Mouse (Mus musculus): ENCODE data around the gene Kif1c.

Gene Kif1c

DNA sequence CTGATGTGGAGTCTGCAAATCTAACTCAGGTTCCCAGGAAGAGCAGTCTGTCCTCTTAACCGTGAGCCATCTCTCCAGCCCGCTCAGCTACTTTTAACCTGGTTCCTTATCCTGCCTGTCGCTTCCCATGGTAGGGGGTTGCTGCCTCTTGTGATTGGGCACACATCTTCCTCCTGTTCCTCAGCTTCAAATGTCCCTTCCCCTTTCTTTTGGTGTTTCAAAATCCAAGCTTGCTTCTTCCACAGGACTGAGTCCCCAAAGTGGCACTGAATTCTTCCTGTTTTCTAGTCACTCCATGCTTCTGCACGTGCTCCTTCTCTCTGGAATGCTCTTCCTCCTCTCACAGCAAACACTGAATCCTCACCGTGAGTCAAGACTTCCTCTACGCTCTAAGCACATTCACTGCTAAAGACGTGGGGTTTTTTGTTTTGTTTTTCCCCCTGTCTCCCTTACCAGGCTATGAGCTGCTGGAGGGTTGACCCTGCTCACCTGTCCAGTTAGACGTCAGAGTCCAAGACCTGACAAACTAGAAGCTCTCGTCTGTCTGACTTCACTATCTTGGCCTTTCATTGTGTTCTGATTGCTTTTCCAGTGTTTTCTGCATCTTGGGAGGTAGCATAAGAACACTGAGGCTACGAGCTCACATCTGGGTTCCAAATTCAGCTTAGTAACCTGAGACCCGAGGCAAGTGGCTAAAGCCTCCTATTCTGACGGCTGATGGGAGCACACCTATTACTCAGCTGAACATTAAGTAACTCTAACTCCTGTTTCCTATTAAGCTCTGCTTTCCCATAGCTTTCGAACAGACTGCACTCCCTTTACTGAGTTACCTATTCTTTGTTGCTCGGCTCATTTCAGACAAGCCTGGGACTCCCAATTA is 32.8 kb upstream of the Kif1c start:
- no peak for DNase-seq (ENCODE audit: low spot score in 2 of 2)

DNA sequence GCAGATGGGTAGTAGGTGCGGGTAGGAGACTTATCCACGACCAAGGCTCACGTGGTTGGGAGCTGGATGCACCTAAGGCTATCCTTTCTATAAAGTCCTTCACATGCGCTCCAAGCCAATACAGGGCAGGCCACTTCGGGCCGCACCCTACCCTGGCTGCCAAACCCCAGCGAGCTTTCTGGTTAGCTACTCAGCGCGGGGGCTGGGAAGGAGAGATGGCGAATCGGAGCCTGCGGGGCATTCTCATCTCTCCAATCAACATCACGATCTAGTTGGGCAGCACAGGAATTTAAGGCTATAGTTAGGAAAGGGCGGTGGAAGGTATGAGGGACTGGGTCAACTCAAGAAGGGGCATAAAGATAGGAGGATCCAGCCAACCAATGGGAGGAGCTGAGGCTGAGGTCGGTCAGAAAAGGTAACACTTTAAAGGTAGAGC is 32.0 kb upstream of the Kif1c start:
- DNase-seq (ENCODE audit: low spot score in 2 of 2): peak in 1 of 2 experiments; percentile 89

DNA sequence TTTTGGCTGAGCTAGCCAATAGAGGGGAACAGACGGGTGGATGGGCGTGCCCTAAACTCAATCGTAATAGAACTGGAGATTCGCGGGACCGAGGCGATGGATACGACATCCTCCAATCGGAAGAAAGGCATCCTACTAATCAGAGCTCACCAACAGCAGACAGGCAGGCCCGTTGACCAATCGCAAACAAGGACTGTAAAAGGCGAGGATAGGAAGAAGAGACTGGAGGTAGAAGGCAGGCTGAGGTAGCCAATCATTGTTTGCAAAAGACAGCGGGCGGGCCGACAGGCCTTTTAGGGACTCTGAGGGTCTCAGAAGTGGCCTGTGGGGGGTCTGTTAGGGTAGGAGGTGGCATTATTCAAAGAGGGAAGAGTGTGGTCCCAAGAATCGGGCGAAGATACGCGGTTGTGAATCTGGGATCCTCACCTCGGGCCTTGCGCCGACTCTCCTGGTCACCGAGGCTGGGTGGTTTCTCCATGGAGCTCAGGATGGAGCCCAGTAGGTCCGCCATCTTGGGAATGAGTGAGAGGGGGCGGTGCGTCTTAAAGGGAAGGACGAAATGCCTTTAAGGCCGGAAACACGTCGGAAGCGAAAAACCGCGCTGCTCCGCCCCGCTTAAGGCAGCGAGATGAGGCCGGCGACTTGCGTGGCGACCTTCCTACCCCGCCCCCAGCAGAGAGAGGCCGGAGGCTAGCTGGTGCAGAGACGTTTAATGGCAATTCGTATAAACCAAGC is 31.4 kb upstream of the Kif1c start, which contains the start of gene Spag7:
Gene Spag7, minus strand, starts transcription at position 646 of the 735 bp plus-strand sequence.
- DNase-seq (ENCODE audit: low spot score in 2 of 2): peak; percentile 99 to 100

DNA sequence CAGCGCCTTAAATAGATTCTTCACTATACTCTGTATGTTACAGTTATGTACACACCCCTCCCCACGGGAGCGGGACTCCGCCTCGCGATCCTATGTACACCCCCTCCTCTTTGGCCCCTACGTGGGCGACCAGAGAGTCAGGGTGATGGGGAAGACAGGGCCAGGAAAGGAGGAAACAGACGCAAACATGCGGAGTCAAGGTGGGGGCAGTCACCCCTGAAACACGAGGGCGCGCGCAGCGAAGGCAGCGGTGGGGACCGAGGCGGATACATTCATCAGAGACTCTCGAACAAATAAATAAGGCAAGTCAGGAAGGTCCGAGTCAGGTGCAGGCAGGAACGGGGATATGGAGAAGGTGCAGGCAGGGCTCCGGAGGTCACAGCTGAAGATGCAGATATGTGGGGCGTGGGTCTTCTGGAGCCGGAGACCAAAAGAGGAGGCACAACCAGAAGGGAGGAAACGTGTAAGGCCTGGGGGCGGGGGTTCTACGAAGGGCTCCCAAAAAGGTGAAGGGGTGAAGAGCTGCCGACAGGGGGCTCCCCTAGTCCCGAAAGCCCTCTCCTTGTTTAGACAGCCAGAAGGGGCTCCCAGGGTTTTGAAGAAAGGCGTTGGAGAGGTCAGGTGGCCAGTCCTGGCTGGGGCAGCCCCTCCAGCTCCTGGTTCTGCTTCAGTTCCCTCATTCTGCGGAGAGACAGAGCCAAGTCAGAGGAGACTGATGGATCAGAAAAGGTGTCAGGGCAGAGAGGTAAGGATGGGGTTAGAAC is 30.6 kb upstream of the Kif1c start:
- peak; percentile 84 to 85 for DNase-seq (ENCODE audit: low spot score in 2 of 2)

DNA sequence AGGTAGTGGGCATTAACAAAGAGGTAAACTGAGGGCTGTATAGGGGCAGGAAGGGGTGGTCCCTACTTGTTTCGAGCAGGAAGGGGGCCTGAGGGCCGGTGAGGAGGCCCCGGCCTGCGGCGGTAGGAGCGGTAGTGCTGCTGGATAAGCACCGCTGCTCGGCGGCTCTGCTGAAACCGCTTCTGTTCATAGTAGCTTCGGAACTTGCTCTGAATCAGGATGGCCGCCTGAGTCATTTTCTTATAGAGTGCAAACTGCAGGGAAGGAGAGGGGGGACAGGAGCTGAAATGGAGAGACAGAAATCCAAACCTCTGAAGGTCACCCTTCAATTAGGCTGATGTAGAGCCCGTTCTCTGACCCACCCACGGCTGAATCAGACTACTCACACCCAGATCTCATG is 29.9 kb upstream of the Kif1c start:
- no peak for DNase-seq (ENCODE audit: low spot score in 2 of 2)

DNA sequence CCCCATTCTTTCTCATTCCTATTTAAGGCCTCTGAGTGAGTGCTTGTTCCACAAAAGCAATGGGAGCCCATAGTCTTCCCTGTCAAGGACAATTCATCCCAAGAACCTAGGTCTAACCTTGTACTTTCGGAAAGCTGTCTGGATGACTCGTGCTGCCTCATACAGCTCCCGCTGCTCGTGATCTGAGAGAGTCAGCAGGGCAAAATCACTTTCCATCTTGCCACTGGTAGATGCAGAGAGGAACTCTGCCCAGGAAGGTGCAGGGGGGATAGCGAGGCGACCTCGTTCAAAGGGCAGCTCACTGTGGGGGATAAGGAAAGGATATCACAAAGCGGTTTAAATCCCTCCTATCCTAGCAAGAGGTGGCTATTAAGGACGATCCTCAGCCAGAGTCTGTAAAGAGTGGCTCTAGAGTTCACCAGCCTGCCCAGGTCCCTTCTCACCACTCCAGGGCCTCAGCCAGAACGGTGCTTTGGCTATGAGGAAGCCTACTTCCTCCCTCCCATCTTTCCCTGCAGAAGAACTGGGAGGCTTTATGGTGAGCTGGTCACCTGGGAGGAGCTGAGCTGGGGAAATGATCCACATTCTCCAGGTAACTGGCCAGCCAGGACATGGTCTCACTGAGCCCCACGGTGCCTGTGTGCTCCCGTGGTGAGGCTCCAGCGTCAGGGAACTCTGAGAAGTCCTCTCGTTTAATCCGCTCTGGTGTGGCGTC is 28.9 kb upstream of the Kif1c start:
- DNase-seq (ENCODE audit: low spot score in 2 of 2): no peak

DNA sequence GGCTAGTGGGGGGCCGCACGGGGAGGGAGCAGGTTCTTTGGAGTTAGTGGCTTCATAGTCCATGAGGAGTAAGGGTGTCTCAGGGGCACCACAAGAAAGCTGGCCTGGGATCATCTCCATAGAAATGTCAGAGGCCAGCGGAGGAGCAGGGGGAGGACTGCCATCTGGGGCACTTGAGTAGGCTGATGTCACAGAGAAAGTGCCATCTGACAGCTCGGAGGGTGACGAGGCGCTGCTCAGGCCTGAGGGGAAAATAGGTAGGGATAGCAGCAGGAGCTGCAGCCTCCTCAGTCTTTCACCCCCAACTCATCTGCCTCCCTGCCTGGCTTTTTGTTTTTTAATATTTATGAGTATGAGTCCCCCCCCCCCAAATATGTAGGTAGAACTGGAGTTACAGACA is 26.3 kb upstream of the Kif1c start:
- DNase-seq (ENCODE audit: low spot score in 2 of 2): no peak

DNA sequence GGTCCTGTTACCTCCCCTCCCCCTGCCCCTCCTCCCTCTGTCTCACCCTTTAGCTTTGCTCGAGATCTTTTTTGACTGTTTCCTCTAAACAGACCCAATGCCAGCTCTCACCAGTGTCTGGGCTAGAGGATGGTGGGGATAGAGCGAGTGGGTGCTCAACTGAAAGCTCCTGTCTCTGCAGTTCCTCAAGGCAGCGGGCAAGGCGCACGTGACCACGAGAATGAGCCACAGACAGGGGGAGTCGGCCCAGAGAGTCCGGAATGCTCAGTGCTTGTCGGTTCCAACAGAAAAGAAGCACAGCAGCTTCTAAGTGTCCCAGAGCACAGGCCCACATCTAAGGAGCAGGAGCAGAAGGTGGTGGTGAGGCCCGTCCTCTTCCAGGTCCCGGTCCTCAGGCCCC is 25.8 kb upstream of the Kif1c start:
- no peak for DNase-seq (ENCODE audit: low spot score in 2 of 2)

DNA sequence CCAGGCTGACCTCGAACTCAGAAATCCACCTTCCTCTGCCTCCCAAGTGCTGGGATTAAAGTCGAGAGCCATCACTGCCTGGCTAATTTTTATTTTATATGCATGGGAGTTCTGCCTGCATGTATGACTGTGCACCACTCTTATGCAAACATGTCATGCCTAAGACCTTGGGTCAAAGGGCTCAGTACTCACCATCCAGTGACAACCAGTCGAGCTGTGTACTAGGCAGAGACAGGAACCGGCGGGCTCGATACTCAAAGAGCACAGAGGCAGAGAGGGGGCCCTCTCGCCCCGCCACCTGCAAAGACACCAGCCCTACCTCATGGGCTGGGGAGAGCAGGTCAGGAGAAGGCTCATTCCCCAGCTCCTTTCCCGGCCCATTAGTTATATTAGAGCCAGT is 22.3 kb upstream of the Kif1c start:
- no peak for DNase-seq (ENCODE audit: low spot score in 2 of 2)

DNA sequence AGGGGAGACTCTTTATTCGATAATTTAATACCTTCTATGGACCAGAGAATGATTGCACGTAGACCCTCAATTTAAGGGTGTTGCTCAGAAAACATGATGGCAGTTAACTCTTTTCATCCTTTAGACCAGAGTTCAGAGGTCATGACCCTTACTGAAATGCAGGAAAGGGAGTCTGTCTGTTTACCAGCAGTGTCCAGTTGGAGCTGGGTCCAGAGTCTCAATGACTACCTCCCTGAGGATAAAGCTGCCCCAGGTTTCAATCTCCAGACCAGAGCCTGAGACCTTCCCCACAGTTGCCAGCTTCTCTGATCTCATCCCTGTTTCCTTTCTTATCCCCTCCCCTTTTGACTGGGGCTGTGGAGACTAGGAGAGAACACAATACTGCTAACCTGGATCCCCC is 21.8 kb upstream of the Kif1c start:
- DNase-seq (ENCODE audit: low spot score in 2 of 2): no peak

DNA sequence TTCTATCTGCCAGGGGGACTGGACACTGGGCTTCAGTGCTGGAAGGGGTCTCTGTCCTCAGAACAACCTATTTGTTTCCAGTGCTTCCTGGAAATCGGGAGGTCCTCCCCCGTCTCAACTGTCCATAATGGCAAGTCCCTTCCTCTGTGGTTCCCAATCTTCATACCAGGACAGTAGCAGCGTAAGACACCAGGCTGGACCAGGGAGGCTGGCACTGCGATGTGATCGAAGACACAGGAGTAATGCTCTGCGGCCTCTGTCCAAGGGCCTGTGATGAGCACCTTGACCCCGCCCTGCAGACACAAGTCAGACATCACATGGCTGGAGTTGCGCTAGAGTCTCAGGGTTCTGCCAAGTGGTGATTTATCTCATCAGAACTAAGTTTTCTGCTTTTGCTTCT is 21.0 kb upstream of the Kif1c start:
- DNase-seq (ENCODE audit: low spot score in 2 of 2): no peak

DNA sequence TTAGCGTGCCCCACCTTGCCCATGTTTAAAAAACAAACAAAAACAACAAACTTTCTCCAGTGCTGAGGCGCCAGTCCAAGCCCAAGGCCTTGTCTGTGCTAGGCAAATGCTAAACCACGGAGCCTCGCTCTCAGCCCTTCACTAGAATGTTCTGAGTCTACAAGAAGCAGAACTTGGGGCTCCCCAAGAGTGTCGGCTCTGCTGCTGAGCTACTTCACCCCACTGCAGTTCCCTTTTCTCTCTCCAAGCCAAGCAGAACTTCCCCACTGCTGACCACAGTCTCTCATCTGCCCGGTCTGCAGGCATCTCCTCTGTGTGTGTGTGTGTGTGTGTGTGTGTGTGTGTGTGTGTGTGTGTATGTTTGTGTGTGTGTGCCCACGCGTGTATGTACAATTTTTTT is 20.5 kb upstream of the Kif1c start:
- peak in 1 of 2 experiments; percentile 63 for DNase-seq (ENCODE audit: low spot score in 2 of 2)

DNA sequence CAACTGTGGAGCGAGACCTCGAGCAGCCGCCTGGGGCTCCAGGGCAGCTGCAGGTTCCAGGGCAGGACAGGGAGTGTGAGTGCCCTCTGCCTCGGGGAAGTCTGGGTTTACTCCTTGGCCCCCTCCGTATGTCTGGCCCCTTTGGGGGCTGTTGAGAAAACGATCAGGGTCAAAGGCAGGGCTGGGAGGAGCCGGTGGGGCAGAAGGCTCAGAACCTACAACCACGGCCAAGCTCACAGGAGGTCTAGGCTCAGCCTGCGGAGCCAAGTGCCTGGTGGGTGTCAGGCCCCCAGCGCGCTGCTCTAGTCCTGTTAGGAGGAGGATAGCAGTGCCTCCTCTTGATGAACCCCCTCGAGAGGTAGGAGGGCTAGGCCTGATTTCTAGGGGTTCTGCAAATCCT is 19.2 kb upstream of the Kif1c start:
- DNase-seq (ENCODE audit: low spot score in 2 of 2): no peak

DNA sequence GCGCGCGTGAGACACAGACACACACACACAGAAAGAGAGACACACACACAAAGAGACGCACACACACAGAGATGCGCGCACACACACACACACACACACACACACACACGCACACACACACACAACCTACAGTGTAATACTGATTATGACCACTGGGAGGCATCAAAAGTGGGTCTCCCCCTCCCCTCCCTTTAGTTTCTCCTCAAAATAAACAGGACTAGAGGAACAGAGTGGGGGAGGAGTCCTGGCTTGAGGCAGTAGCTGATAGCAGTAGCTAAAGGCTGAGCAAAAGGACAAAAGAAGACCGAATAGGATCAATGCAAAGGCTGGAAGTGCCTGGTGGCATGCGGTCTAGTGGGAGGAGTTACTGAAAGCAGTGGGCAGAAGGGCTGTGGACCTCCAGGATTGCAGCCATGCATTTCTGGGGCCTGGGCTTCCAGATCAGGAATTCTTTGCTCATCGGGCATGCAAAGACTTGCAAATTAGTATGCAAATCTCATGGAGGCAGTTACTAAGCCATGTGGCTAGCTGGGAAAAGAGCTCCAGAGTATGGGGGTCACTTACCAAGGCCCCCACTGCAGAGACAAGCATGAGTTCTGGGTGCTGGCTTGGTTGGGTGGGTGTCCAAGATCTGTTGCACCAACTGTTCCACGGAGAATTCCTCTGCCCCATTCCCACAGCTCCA is 18.3 kb upstream of the Kif1c start:
- peak; percentile 65 to 80 for DNase-seq (ENCODE audit: low spot score in 2 of 2)

DNA sequence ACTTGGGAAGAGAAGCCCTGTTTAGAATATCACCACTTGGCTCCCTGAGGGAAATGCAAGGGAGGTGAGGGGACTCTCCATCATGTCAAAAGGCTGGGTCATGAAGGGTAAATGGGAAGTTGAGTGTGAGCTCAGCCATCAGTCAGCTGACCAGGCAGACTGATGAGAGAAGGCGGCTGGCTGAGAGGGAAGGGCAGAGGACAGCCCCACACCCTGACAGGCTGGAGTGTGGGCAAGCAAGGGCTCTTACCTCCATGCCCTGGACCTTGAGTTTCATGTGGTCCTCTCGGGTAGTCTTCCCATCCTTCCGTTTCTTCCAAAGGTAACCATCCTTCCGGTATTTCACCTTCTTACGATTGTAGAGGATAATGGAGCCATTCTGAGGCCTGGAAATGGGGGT is 16.7 kb upstream of the Kif1c start:
- no peak for DNase-seq (ENCODE audit: low spot score in 2 of 2)

DNA sequence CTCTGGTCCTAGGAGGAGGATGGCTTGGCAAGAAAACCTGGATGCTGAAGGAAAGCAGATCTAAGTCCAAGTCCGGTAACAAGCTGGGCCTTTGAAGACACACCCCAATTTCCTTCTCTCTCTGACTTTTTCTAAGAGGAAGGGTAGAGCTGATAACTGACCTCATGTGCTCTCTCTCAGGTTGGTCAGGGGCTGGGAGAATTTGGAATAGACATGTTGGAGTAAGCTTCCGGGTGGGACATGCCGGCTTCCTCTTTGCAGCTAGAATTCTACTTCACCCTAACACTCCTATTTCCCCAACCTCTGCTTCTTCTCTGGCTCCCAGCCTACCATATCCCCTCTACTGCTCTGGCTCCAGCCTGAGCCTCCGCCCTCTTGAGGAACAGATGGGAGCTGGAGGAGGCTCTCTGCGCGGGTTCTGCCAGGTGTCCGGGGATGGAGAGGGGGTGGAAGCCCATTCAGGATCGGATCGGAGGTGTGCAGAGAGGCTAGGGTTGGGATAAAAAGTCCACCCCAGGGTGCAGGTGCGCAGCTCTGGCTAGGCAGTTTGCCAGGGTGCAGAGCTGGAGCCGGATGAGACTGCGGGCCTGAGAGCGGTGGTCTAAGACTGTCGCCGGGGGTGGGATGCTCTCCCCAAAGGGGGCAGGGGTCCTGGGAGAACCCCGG is 13.3 kb upstream of the Kif1c start:
- DNase-seq (ENCODE audit: low spot score in 2 of 2): peak; percentile 62 to 72

DNA sequence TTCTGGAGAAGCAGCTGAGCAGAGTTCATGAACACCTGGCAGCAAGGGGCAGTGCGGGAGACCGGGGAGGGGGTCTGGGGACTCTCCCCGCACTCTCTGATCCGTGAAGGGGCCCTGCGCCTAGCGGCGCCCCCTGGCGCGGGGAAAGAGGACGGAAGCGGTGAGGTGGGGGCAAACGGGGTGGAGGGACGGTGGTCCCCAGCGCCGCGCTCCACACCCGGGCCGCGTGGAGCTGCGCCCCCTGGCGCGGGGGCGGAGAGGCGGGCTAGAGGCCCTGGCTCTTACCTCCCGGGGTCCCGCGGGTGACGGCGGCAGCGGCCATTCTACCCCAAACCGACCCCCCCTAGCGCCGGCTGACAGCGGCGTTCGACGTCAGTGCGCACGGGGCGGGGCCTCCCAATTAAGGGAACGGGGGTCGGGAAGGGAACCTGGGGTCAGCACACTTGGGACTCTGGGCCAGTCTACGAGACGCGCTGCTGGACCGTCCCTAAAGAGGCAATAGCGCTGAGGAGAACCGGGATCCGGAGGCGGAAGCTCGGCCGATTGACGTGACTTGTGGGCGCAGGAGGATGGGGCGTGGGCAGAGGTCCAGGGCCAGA is 12.6 kb upstream of the Kif1c start, which contains the start of gene Camta2:
Gene Camta2, minus strand, starts transcription at position 505 of the 599 bp plus-strand sequence.
- peak; percentile 89 to 92 for DNase-seq (ENCODE audit: low spot score in 2 of 2)

DNA sequence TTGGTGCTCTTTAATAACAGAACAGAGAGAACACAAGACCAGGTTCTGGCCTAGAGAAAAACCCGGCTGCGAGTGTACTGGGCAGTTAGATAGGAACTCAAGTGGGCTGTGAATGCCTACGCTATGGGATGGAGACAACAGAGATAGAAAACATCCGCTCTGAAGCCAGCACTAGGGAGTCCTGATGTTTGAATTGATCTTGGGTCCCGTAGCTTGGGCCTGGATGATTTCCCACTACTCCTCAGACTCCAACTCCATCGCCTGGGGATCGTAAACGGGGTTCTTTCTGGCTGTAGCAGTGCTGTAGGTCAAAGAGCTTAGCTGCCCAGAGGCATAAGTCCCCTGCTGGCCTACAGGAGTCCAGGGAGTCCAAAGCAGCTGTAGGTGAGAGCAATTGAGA is 12.0 kb upstream of the Kif1c start:
- no peak for DNase-seq (ENCODE audit: low spot score in 2 of 2)

DNA sequence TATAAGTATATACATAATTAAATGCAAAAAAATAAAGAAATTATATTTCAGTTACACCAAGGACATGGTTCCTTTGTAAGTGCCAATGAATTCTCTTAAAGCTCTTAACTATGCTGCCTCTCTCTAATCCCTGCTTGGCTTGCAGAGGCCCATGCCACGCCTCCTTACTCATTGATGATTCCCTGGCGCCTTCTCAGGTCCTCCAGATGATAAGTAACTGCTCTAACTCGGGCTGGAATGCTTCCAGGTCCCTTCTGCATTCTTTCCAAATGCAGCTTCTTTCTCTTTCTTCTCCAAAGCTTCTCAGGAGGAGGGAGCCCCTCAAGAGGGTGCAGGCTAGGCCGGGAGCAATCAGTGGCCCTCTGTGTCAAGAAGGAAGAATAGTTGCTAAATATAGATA is 10.8 kb upstream of the Kif1c start:
- no peak for DNase-seq (ENCODE audit: low spot score in 2 of 2)

DNA sequence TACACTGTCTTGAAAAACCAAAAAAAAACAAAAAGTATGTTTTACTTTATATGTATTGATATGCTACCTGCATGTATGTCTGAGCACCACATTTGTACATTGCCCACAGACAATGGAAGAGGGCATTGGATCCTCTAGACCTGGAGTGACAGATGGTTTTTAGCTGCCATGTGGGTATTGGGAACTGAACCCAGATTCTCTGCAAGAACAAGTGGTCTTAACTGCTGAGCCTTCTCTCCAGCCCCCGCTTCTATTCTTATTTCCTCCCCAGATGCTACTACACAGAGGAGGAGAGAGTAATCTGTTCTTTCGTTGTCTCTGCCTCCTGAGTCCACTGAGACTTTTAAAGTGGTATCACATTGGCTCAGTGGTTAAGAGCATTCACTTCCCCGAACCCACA is 6.8 kb upstream of the Kif1c start:
- DNase-seq (ENCODE audit: low spot score in 2 of 2): no peak

Measured in right cerebral cortex, postnatal 10 days (tissue).